Mouse (Mus musculus): Measurements from ENCODE around the gene Pou2f2.

DNA sequence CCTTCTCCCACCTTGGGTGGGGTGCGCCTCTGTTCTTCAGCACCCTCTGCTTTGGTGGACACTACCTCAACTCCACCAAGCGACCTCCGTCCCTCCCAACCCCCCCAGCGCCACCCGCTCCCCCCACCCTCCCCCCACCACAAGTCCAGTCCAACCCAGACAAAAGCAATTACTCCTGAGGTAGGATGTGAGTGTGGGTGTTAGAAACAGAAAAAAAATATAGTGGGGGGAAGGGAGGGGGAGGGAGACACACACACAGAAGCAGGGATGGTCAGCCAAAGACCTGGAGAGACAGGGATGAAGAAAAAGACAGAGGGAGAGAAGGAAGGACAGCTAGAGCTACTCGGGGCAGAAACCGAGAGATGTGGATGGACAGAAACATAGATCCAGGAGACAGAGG, 25.7 kb downstream of the Pou2f2 start:
- TF ChIP-seq CTCF (IDR thresholded peaks at IDR 0.05; ENCODE audit: borderline replicate concordance, insufficient read depth, low read length): no peak
- no peak for TF ChIP-seq POLR2A (IDR thresholded peaks at IDR 0.05; ENCODE audit: low read depth, low read length)
